Mouse (Mus musculus): ENCODE results near the gene Lrrc43.
"Not testable (repeated sequence)": the region's sequence is repeated elsewhere in the genome, so short reads cannot be mapped to it uniquely, and the experiment has no call there.

Lrrc43 gene

GRCm38 (mm10) chr5:123489112-123489785, at the start of gene Lrrc43, which contains the start of gene Il31:
Gene Lrrc43, plus strand, starts transcription at chr5:123489305.
Gene Il31, minus strand, starts transcription at chr5:123489489.
- no peak for DNase-seq (ENCODE audit: low read depth)

DNA sequence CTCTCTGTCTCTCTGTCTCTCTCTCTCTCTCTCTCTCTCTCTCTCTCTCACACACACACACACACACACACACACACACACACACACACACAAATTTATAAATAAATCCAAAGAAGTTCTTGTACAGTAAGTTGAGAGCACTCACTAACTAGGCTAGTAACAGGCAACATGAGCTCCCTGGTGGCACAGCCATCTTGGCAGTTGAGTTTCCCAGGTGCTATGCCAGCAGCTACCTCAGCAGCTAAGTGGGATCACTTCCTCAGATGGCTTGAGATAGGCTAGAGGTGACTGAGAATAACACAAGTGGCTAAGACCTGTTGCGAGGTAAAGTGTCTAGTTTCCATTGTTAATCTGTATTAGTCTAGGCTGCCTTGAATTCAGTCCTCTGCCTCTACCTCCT, 49.8 kb upstream of the Lrrc43 start:
- no peak for DNase-seq (ENCODE audit: low read depth)

GRCm38 (mm10) chr5:123439941-123440340, 49.2 kb upstream of the Lrrc43 start:
- DNase-seq (ENCODE audit: low read depth) = no peak

- no peak for DNase-seq (ENCODE audit: low read depth)
Measured at GRCm38 (mm10) chr5:123440664-123441063, 48.4 kb upstream of the Lrrc43 start.

DNA sequence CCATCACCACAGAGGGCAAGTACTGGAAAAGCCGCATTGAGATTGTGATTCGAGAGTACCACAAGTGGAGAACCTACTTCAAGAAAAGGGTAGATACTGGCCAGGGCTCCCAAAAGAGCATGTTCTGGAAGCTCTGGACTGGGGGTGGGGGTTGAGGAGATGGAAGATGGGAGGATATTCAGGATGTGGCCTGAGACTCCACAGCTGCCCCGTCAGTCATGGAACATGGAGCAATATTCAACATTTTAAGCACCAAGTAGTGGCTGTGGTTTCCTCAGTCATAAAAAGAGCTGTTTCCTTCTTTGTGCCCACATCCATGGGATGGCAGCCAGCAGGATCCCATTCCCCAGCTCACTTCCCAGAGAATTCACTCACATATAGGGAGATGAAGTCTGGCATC, 46.8 kb upstream of the Lrrc43 start:
- no peak for DNase-seq (ENCODE audit: low read depth)

DNA sequence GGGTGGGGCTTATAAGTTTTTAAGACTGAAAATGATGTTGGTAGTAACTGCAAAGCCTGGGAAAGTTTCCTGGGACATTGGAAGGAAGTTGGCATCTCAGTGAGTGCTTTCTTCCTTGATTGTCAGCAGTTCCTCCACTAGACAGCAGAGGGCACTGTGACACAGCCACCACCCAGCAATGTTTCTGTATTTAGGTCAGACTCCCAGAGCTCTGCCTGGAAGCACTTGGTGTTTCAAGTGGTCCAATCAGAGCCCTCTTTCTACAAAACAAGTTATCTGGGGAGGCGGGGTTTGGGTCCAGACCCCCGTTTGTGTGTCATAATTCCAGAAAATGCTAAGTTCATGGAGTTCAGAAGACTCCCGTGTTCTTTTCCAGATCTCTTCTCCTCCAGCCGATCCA, 45.0 kb upstream of the Lrrc43 start:
- peak; percentile 69 for DNase-seq (ENCODE audit: low read depth)

GRCm38 (mm10) chr5:123444849-123445334, 44.2 kb upstream of the Lrrc43 start:
- no peak for DNase-seq (ENCODE audit: low read depth)

GRCm38 (mm10) chr5:123451886-123452285, 37.2 kb upstream of the Lrrc43 start:
- no peak for DNase-seq (ENCODE audit: low read depth)

- no peak for DNase-seq (ENCODE audit: low read depth)
Measured at GRCm38 (mm10) chr5:123461420-123461819, 27.7 kb upstream of the Lrrc43 start.

DNA sequence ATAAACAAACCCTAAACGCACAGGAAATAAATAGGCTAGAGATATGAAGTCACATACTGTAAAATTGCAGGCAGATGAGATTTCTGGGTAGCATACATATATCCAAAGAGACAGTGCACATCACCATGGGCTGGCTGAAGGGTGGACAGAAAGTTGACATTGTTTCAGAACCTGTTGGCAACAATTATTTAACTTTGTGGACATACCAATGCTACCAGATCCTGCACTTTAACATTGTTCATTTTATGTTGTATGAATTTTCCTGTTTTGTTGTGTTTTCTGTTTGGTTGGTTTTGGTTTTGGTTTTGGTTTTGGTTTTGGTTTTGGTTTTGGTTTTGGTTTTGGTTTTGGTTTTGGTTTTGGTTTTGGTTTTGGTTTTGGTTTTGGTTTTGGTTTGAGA, 24.5 kb upstream of the Lrrc43 start:
- no peak for DNase-seq (ENCODE audit: low read depth)

- no peak for DNase-seq (ENCODE audit: low read depth)
Measured at GRCm38 (mm10) chr5:123470784-123471400, 18.2 kb upstream of the Lrrc43 start.

- DNase-seq (ENCODE audit: low read depth) = no peak
Measured at GRCm38 (mm10) chr5:123473817-123474216, 15.3 kb upstream of the Lrrc43 start.

DNA sequence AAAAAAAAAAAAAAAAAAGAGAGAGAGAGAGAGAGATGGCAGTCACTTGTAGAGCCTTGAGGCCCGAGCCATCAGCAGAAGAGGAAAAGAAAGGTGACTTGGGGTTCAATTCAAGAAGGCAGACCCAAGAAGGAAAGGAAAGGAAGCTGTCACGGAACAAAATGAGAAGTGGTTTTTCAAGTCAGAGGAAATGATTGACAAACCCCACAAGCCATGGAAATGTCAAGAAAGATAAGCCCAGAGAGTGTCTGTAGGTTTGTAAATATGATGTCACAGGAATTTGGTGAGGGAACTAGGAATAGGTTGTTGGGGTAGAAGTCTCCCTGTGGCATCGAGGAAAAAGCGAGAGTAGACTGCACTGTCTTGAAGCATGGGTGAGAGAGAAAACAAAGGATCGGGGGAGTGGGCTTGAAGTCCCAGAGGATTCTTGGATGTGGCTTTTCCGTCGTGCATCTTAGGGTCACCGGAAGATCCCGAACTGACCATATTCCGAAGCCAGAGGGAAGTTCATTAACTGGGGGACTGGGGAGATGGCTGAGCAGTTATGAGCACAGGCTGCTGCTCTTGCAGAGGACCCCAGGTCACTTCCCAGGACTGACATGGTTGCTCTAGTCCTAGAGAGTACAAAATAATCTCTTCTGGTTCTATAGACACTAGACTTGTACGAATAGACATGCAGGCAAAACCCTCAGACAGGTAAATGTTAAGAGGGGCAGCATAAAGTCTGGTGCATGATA, 1.3 kb upstream of the Lrrc43 start:
- peak; percentile 64 for DNase-seq (ENCODE audit: low read depth)

GRCm38 (mm10) chr5:123489935-123490334, 830 bp downstream of the Lrrc43 start:
- no peak for DNase-seq (ENCODE audit: low read depth)

GRCm38 (mm10) chr5:123499717-123500116, 10.6 kb downstream of the Lrrc43 start:
- DNase-seq (ENCODE audit: low read depth) = peak; percentile 63

- DNase-seq (ENCODE audit: low read depth) = peak; percentile 60
Measured at GRCm38 (mm10) chr5:123501973-123502372, 12.9 kb downstream of the Lrrc43 start.

GRCm38 (mm10) chr5:123507936-123508723, 19.0 kb downstream of the Lrrc43 start:
- DNase-seq (ENCODE audit: low read depth) = no peak

DNA sequence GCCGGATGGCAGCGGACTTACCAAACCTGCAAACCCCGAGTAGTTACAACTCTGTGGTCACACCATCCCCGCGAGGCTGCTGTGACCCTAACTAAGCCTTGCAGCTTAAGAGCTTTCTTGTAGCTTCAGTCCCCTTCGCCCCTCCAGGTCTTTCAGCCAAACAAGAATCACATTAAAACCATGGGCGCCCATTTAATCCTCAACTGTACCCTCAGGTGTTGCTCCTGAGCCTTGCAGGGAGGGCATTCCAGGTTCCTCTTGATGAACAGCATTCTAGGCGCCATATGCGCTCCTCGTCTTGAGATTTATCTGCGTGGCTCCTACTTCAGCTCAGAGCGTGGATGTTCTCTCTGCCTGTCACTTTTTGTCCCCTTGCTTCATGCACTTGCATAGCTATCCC, 19.8 kb downstream of the Lrrc43 start:
- DNase-seq (ENCODE audit: low read depth) = no peak

DNA sequence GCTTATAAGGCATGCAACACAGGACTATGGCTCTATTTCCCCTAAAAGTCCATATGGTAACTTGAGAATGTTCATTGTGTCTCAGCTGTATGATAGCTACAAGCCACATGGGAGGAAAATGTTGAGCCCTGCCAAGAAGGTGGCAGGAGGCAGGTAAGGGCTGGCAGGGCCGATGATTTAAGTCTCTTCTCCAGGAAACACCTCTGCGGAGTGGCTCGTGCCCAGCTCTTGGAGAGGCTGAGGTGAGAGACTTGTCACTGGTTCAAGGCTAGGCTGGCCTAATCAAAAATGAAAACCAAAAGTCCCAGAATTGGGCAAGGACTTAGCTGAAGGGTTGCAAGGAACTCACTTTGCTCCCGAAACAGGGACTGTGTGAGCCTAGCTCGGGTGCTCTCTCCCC, 21.1 kb downstream of the Lrrc43 start, which contains the start of gene B3gnt4:
Gene B3gnt4, plus strand, starts transcription at position 301 of the 400 bp plus-strand sequence.
- no peak for DNase-seq (ENCODE audit: low read depth)

DNA sequence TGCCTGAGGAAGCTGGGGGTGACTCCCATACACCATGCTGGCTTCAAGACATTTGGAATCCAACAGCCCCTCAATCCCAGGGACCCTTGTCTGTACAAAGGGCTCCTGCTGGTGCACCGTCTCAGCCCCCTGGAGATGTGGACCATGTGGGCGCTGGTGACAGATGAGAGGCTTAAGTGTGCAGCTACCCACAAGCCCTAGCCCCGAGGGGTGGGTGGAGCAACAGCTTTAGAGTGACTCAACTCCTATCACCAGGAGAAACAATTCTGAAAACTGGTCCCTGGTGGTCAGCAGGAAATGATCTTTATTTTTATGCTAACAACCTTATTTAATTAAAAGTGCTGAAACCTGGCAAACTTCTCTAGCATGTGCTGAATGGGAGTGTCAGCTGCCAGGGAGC, 22.3 kb downstream of the Lrrc43 start:
- DNase-seq (ENCODE audit: low read depth) = not testable (repeated sequence)

DNA sequence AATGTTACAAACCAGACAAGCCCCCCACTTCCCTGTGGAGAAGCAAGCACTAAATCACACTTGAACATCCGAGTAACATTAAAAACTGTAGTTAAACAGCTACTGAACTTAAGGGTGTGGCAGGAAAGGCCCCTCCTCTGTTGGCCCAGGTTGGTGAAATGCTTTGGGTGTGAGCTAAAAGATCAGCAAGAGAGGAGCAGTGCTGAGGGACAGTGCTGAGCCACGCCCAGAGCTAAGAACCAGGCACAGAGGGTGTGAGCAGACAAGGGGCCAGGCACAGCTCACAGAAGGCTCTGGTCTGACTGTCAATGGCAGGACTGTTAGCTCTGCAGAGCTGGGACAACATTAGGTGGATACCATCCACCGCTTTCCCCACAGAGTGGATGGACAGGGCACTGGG, 23.0 kb downstream of the Lrrc43 start:
- no peak for DNase-seq (ENCODE audit: low read depth)

DNA sequence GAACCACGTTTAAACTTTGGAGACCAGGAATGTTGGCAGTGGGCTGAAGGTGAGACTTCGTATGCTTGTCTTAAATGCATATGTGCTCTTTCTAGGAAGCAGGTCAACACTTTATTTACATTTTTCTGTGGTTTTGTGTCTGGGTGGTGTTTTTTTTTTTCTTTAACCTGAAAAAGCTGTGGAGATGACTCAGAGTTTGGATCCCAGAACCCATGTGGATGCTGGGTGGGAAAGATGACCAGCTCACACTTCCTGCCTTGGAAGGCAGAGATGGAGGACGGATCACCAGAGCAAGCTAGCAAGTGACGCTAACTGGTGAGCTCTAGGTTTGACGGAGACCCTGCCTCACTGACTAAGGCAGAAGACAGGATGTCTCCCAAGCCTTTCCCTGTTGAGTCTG, 25.8 kb downstream of the Lrrc43 start:
- no peak for DNase-seq (ENCODE audit: low read depth)
